Mouse (Mus musculus) myocyte (in vitro differentiated cells): ENCODE data around the gene Prss28. TPM values are rescaled to one million over a fixed set of nuclear protein-coding genes. Genes with fewer than 3 reads are reported as not detected.

Experiments used
- H3K27me3 ChIP-seq: one replicate; pipeline ENCODE4 v1.6.1; 2011; ENCODE audit not compliant: control insufficient read depth, insufficient read depth, insufficient read length
- H3K36me3 ChIP-seq: one replicate; pipeline ENCODE4 v1.6.1; 2011; ENCODE audit not compliant: control insufficient read depth, insufficient read depth
- H3K4me2 ChIP-seq: one replicate; pipeline ENCODE4 v1.6.1; 2011; ENCODE audit warnings: low read depth, control low read depth
- H3K4me3 ChIP-seq: one replicate; pipeline ENCODE4 v1.5.1; 2011; ENCODE audit warnings: mild to moderate bottlenecking, control low read depth, moderate library complexity
- H3K79me2 ChIP-seq: one replicate; pipeline ENCODE4 v1.6.1; 2011; ENCODE audit not compliant: control insufficient read depth, insufficient read depth
- H3ac ChIP-seq: one replicate; pipeline ENCODE4 v1.6.1; 2011; ENCODE audit not compliant: control insufficient read depth, insufficient read length
- CEBPB ChIP-seq: IDR thresholded peaks from 2 replicates; pipeline ENCODE4 v1.6.1; 2011; ENCODE audit warnings: mild to moderate bottlenecking, moderate library complexity; ENCODE audit not compliant: poor library complexity, insufficient read depth, severe bottlenecking
- E2F4 ChIP-seq: IDR thresholded peaks from one replicate; pipeline ENCODE4 v1.6.1; 2011; ENCODE audit warnings: mild to moderate bottlenecking, control low read depth, moderate library complexity; ENCODE audit not compliant: insufficient read depth
- MAX ChIP-seq: IDR thresholded peaks from one replicate; pipeline ENCODE4 v1.6.1; 2011; ENCODE audit warnings: low read depth, mild to moderate bottlenecking, control low read depth
- MYOD1 ChIP-seq, 3 experiments: IDR thresholded peaks; one replicate each; pipeline ENCODE4 v1.6.1; 2011; ENCODE audit warnings: control low read depth in 2 of 3, low read depth in 2 of 3, mild to moderate bottlenecking in 2 of 3, moderate library complexity in 1 of 3; ENCODE audit not compliant: insufficient read length in 2 of 3, control insufficient read depth in 1 of 3
- MYOG ChIP-seq, 3 experiments: IDR thresholded peaks; one replicate each; pipeline ENCODE4 v1.6.1; 2011; ENCODE audit warnings: control low read depth in 2 of 3, low read depth in 2 of 3, mild to moderate bottlenecking in 2 of 3; ENCODE audit not compliant: insufficient read length in 2 of 3, control insufficient read depth in 1 of 3, insufficient read depth in 1 of 3
- POLR2A ChIP-seq: IDR thresholded peaks from one replicate; pipeline ENCODE4 v1.6.1; 2011; ENCODE audit warnings: low read depth, mild to moderate bottlenecking, control low read depth, moderate library complexity; ENCODE audit not compliant: insufficient read length
- POLR2AphosphoS2 ChIP-seq: IDR thresholded peaks from one replicate; pipeline ENCODE4 v1.6.1; 2011; ENCODE audit warnings: low read depth, control low read depth; ENCODE audit not compliant: insufficient read length
- REST ChIP-seq: IDR thresholded peaks from one replicate; pipeline ENCODE4 v1.6.1; 2011; ENCODE audit warnings: mild to moderate bottlenecking, control low read depth, moderate library complexity; ENCODE audit not compliant: insufficient read depth, insufficient read length
- SRF ChIP-seq: IDR thresholded peaks from one replicate; pipeline ENCODE4 v1.6.1; 2011; ENCODE audit warnings: low read depth; ENCODE audit not compliant: control insufficient read depth, insufficient read length
- TCF12 ChIP-seq: IDR thresholded peaks from one replicate; pipeline ENCODE4 v1.6.1; 2011; ENCODE audit warnings: mild to moderate bottlenecking, control low read depth; ENCODE audit not compliant: poor library complexity, insufficient read depth, severe bottlenecking
- TCF3 ChIP-seq: IDR thresholded peaks from one replicate; pipeline ENCODE4 v1.6.1; 2011; ENCODE audit warnings: low read depth, control low read depth; ENCODE audit not compliant: insufficient read length
- USF1 ChIP-seq: IDR thresholded peaks from one replicate; pipeline ENCODE4 v1.6.1; 2011; ENCODE audit warnings: low read depth, mild to moderate bottlenecking, control low read depth, moderate library complexity
- polyA plus RNA-seq: library from polyadenylated mRNA; unstranded; fragments of >200 nt; fragmentation: generic; extraction: Trizol; gene quantifications from one replicate; pipeline ENCODE4 v1.2.1, GENCODE M21; 2012; ENCODE audit warnings: missing spikeins

The Prss28 gene
- polyA plus RNA-seq, 1 experiment: not detected

DNA sequence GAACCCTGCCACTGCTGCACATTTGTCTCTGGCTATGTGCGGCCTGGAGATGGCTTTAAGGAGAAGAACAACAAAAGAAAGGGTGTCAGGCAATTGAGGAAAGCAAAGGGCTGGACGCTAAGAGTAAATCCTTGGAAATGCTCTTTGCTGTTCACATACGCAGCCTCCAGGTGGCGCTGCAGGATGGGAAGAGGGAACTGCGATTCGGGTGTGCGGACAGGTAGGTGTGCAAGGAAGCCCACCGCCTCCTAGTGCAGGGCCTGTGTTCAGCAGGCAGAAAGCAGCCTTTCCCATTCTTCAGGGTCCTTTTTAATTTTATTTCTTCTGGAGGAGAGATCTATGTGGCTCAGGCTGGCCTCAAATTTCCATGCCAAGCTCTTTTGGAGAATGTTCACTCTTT is 25.5 kb downstream of the Prss28 start:
- Histone ChIP-seq H3K4me3 (no peak overlapping the region), H3ac (no peak overlapping the region), H3K4me2 (no peak overlapping the region), H3K79me2 (no peaks in the 10 kb centered on the region), H3K36me3 (no peaks in the 10 kb centered on the region), H3K27me3 (peaks cover 41% of the 10 kb centered on the region)
- TF ChIP-seq CEBPB (no peak), MYOG (IDR thresholded peaks at IDR 0.05; ENCODE audit: control insufficient read depth in 1 of 3, insufficient read depth in 1 of 3, insufficient read length in 2 of 3, low read depth in 2 of 3) (no peak), TCF12 (no peak), USF1 (no peak), POLR2A (no peak), REST (no peak), MAX (no peak), SRF (no peak), MYOD1 (IDR thresholded peaks at IDR 0.05; ENCODE audit: control insufficient read depth in 1 of 3, insufficient read length in 2 of 3, low read depth in 2 of 3) (no peak), POLR2AphosphoS2 (no peak), TCF3 (no peak), E2F4 (no peak)

GRCm38 (mm10) chr17:25338218-25338617 is 29.8 kb downstream of the Prss28 start:
- H3K36me3 ChIP-seq: no peaks in the 10 kb centered on the region
- H3ac ChIP-seq: no peak overlapping the region
- H3K4me2 ChIP-seq: no peak overlapping the region
- H3K4me3 ChIP-seq: no peak overlapping the region
- no peak for TF ChIP-seq MAX
- TF ChIP-seq POLR2A: no peak
- no peak for TF ChIP-seq TCF12
- no peak for TF ChIP-seq MYOD1 (IDR thresholded peaks at IDR 0.05; ENCODE audit: control insufficient read depth in 1 of 3, insufficient read length in 2 of 3, low read depth in 2 of 3)
- no peak for TF ChIP-seq REST
- TF ChIP-seq SRF: no peak
- H3K27me3 ChIP-seq: peaks cover 15% of the 10 kb centered on the region
- no peaks in the 10 kb centered on the region for H3K79me2 ChIP-seq

- H3K4me2 ChIP-seq: no peak overlapping the region
- no peak for TF ChIP-seq MYOG (IDR thresholded peaks at IDR 0.05; ENCODE audit: control insufficient read depth in 1 of 3, insufficient read depth in 1 of 3, insufficient read length in 2 of 3, low read depth in 2 of 3)
- no peak for TF ChIP-seq CEBPB
- no peak for TF ChIP-seq TCF3
- TF ChIP-seq POLR2AphosphoS2: no peak
- TF ChIP-seq USF1: no peak
- TF ChIP-seq TCF12: no peak
- no peak for TF ChIP-seq REST
- no peak for TF ChIP-seq SRF
- no peak for TF ChIP-seq POLR2A
- no peak for TF ChIP-seq MAX
- no peak for TF ChIP-seq MYOD1 (IDR thresholded peaks at IDR 0.05; ENCODE audit: control insufficient read depth in 1 of 3, insufficient read length in 2 of 3, low read depth in 2 of 3)
- no peak for TF ChIP-seq E2F4
- no peak overlapping the region for H3ac ChIP-seq
- no peaks in the 10 kb centered on the region for H3K36me3 ChIP-seq
- no peak overlapping the region for H3K4me3 ChIP-seq
- H3K79me2 ChIP-seq: no peaks in the 10 kb centered on the region
- H3K27me3 ChIP-seq: peaks cover 9% of the 10 kb centered on the region
Observed at GRCm38 (mm10) chr17:25340003-25340402, 31.6 kb downstream of the Prss28 start.

- no peaks in the 10 kb centered on the region for H3K36me3 ChIP-seq
- H3K79me2 ChIP-seq: no peaks in the 10 kb centered on the region
- H3K4me2 ChIP-seq: no peak overlapping the region
- no peak overlapping the region for H3K4me3 ChIP-seq
- H3K27me3 ChIP-seq: peaks cover 9% of the 10 kb centered on the region
- TF ChIP-seq REST: no peak
- no peak for TF ChIP-seq TCF3
- TF ChIP-seq POLR2A: no peak
- TF ChIP-seq CEBPB: no peak
- TF ChIP-seq TCF12: no peak
- TF ChIP-seq MYOG (IDR thresholded peaks at IDR 0.05; ENCODE audit: control insufficient read depth in 1 of 3, insufficient read depth in 1 of 3, insufficient read length in 2 of 3, low read depth in 2 of 3): no peak
- no peak for TF ChIP-seq MAX
- no peak for TF ChIP-seq USF1
- no peak for TF ChIP-seq E2F4
- no peak for TF ChIP-seq MYOD1 (IDR thresholded peaks at IDR 0.05; ENCODE audit: control insufficient read depth in 1 of 3, insufficient read length in 2 of 3, low read depth in 2 of 3)
- TF ChIP-seq POLR2AphosphoS2: no peak
- no peak for TF ChIP-seq SRF
- no peak overlapping the region for H3ac ChIP-seq
Observed at GRCm38 (mm10) chr17:25341490-25341889, 33.0 kb downstream of the Prss28 start.

GRCm38 (mm10) chr17:25345462-25345861 is 37.0 kb downstream of the Prss28 start, which contains the start of gene Tpsab1:
Tpsab1 (minus strand) TSS chr17:25345562.
- TF ChIP-seq POLR2AphosphoS2: no peak
- no peak for TF ChIP-seq REST
- TF ChIP-seq TCF12: no peak
- TF ChIP-seq POLR2A: no peak
- no peak for TF ChIP-seq TCF3
- no peak for TF ChIP-seq MAX
- no peak for TF ChIP-seq MYOG (IDR thresholded peaks at IDR 0.05; ENCODE audit: control insufficient read depth in 1 of 3, insufficient read depth in 1 of 3, insufficient read length in 2 of 3, low read depth in 2 of 3)
- TF ChIP-seq SRF: no peak
- no peak for TF ChIP-seq USF1
- no peak for TF ChIP-seq MYOD1 (IDR thresholded peaks at IDR 0.05; ENCODE audit: control insufficient read depth in 1 of 3, insufficient read length in 2 of 3, low read depth in 2 of 3)
- no peak for TF ChIP-seq E2F4
- TF ChIP-seq CEBPB: no peak
- Histone ChIP-seq H3K27me3 (peaks cover 15% of the 10 kb centered on the region), H3K4me2 (no peak within 1 kb of the TSS), H3K4me3 (no peak within 1 kb of the TSS), H3K36me3 (no peaks in the 10 kb centered on the region), H3ac (no peak within 1 kb of the TSS), H3K79me2 (no peaks in the 10 kb centered on the region)
